Mouse (Mus musculus): Measurements from ENCODE around the gene 5730480H06Rik. TPM values are rescaled to one million over a fixed set of nuclear protein-coding genes. Genes with fewer than 3 reads are reported as not detected.

5730480H06Rik gene
- total and polyA plus RNA-seq, 3 experiments, result 6.0 to 39.5 (median 19.9) TPM

DNA sequence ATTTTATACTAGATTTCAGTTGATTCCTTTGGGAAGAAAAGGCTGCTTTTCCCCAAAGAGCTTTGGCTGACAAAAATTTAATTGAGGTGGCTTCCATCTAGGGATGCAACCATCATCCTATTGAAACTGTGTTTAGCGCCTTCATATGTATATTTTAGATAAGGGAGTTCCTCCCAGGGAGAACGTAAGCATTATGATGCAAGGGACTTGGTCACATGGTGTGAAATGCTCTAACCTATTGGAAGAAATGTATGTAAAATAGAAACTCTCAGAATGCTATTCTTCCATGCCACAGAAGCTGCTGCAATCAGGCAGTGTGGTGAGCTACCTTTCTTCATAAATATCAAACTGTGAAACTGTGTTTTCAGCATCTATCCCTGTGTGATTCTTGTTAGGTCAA lies 3.1 kb downstream of the 5730480H06Rik start:
- ATAC-seq (ENCODE audit: extremely low read depth, insufficient number of reproducible peaks, low FRiP score, poor library complexity, severe bottlenecking), result no peak
- Histone ChIP-seq H3K4me3 (ENCODE audit: low read depth, low read length) (no peak overlapping the region), H3K27me3 (ENCODE audit: insufficient read depth, low read length) (peaks cover 7% of the 10 kb centered on the region; the same call in 1 of the 2 replicates), H3K36me3 (replicated peaks) (no peaks in the 10 kb centered on the region), H3K4me1 (ENCODE audit: insufficient read depth, low read depth, low read length) (no peaks in the 10 kb centered on the region), H3K9me3 (replicated peaks) (no peaks in the 10 kb centered on the region)
- no peak for TF ChIP-seq TAL1 (conservative IDR thresholded peaks at IDR 0.05; ENCODE audit: low read depth, low read length)
- no peak for TF ChIP-seq POLR2AphosphoS5 (IDR thresholded peaks at IDR 0.05; ENCODE audit: insufficient replicate concordance, low read depth, low read length)
- TF ChIP-seq CTCF (IDR thresholded peaks at IDR 0.05; ENCODE audit: low read depth, low read length), result no peak
- TF ChIP-seq GATA2 (IDR thresholded peaks at IDR 0.05; ENCODE audit: borderline replicate concordance, low read depth, low read length), result no peak
- no peak for TF ChIP-seq GATA1 (IDR thresholded peaks at IDR 0.05; ENCODE audit: borderline replicate concordance, low read length)
- no peak for DNase-seq (ENCODE audit: low spot score)

DNA sequence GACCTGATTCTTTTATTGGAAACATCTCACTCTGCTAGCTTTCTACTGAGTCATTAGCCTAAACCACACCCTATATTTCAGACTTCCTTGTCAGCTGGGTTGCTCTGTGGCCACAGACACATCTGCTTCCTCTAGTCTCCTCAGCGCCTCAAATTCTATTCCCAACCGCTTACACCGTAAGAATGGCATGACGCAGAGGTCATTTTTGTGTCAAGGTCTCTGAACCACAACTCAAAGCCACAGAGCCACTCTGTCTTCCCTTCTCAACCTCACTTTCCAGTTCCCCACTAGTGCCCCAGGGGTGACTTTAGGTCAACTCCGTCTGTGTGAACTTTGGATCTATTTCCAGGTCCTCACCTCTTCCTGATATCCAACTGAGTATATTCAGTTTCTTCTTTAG lies 3.7 kb downstream of the 5730480H06Rik start:
- no peaks in the 10 kb centered on the region for H3K36me3 ChIP-seq (replicated peaks)
- no peak for ATAC-seq (ENCODE audit: extremely low read depth, insufficient number of reproducible peaks, low FRiP score, poor library complexity, severe bottlenecking)
- no peaks in the 10 kb centered on the region for H3K9me3 ChIP-seq (replicated peaks)
- no peak overlapping the region for H3K4me3 ChIP-seq (ENCODE audit: low read depth, low read length)
- TF ChIP-seq GATA1 (IDR thresholded peaks at IDR 0.05; ENCODE audit: borderline replicate concordance, low read length) (no peak), POLR2AphosphoS5 (IDR thresholded peaks at IDR 0.05; ENCODE audit: insufficient replicate concordance, low read depth, low read length) (no peak), TAL1 (conservative IDR thresholded peaks at IDR 0.05; ENCODE audit: low read depth, low read length) (no peak), CTCF (IDR thresholded peaks at IDR 0.05; ENCODE audit: low read depth, low read length) (no peak), GATA2 (IDR thresholded peaks at IDR 0.05; ENCODE audit: borderline replicate concordance, low read depth, low read length) (no peak)
- peaks cover 7% of the 10 kb centered on the region; the same call in 1 of the 2 replicates for H3K27me3 ChIP-seq (ENCODE audit: insufficient read depth, low read length)
- no peak for DNase-seq (ENCODE audit: low spot score)
- no peaks in the 10 kb centered on the region for H3K4me1 ChIP-seq (ENCODE audit: insufficient read depth, low read depth, low read length)

- no peaks in the 10 kb centered on the region for H3K36me3 ChIP-seq (replicated peaks)
- no peak for ATAC-seq (ENCODE audit: extremely low read depth, insufficient number of reproducible peaks, low FRiP score, poor library complexity, severe bottlenecking)
- H3K4me3 ChIP-seq (ENCODE audit: low read depth, low read length), result no peak overlapping the region
- DNase-seq (ENCODE audit: low spot score), result no peak
- no peak for TF ChIP-seq TAL1 (conservative IDR thresholded peaks at IDR 0.05; ENCODE audit: low read depth, low read length)
- TF ChIP-seq GATA2 (IDR thresholded peaks at IDR 0.05; ENCODE audit: borderline replicate concordance, low read depth, low read length), result no peak
- TF ChIP-seq POLR2AphosphoS5 (IDR thresholded peaks at IDR 0.05; ENCODE audit: insufficient replicate concordance, low read depth, low read length), result no peak
- TF ChIP-seq GATA1 (IDR thresholded peaks at IDR 0.05; ENCODE audit: borderline replicate concordance, low read length), result no peak
- TF ChIP-seq CTCF (IDR thresholded peaks at IDR 0.05; ENCODE audit: low read depth, low read length), result no peak
- H3K4me1 ChIP-seq (ENCODE audit: insufficient read depth, low read depth, low read length), result no peaks in the 10 kb centered on the region
- peaks cover 7% of the 10 kb centered on the region; the same call in 1 of the 2 replicates for H3K27me3 ChIP-seq (ENCODE audit: insufficient read depth, low read length)
- H3K9me3 ChIP-seq (replicated peaks), result no peaks in the 10 kb centered on the region
These were observed 5.7 kb downstream of the 5730480H06Rik start for GRCm38 (mm10) chr5:48333407-48333806.

GRCm38 (mm10) chr5:48333884-48334513 lies 6.2 kb downstream of the 5730480H06Rik start:
- TF ChIP-seq POLR2AphosphoS5 (IDR thresholded peaks at IDR 0.05; ENCODE audit: insufficient replicate concordance, low read depth, low read length) (no peak), TAL1 (conservative IDR thresholded peaks at IDR 0.05; ENCODE audit: low read depth, low read length) (no peak), GATA2 (IDR thresholded peaks at IDR 0.05; ENCODE audit: borderline replicate concordance, low read depth, low read length) (no peak), CTCF (IDR thresholded peaks at IDR 0.05; ENCODE audit: low read depth, low read length) (no peak), GATA1 (IDR thresholded peaks at IDR 0.05; ENCODE audit: borderline replicate concordance, low read length) (no peak)
- Histone ChIP-seq H3K27me3 (ENCODE audit: insufficient read depth, low read length) (peaks cover 7% of the 10 kb centered on the region; the same call in 1 of the 2 replicates), H3K36me3 (replicated peaks) (no peaks in the 10 kb centered on the region), H3K4me1 (ENCODE audit: insufficient read depth, low read depth, low read length) (no peaks in the 10 kb centered on the region), H3K9me3 (replicated peaks) (no peaks in the 10 kb centered on the region), H3K4me3 (ENCODE audit: low read depth, low read length) (no peak overlapping the region)
- no peak for ATAC-seq (ENCODE audit: extremely low read depth, insufficient number of reproducible peaks, low FRiP score, poor library complexity, severe bottlenecking)
- no peak for DNase-seq (ENCODE audit: low spot score)

GRCm38 (mm10) chr5:48340808-48341433 lies 13.2 kb downstream of the 5730480H06Rik start:
- ATAC-seq (ENCODE audit: extremely low read depth, insufficient number of reproducible peaks, low FRiP score, poor library complexity, severe bottlenecking), result no peak
- H3K9me3 ChIP-seq (replicated peaks), result no peaks in the 10 kb centered on the region

More at GRCm38 (mm10) chr5:48340808-48341433, 13.2 kb downstream of the 5730480H06Rik start:
- H3K27me3 ChIP-seq (ENCODE audit: insufficient read depth, low read length), result no peaks in the 10 kb centered on the region; the same call in 1 of the 2 replicates
- DNase-seq (ENCODE audit: low spot score), result no peak
- H3K4me1 ChIP-seq (ENCODE audit: insufficient read depth, low read depth, low read length), result no peaks in the 10 kb centered on the region
- TF ChIP-seq CTCF (IDR thresholded peaks at IDR 0.05; ENCODE audit: low read depth, low read length), result no peak
- TF ChIP-seq TAL1 (conservative IDR thresholded peaks at IDR 0.05; ENCODE audit: low read depth, low read length), result no peak
- no peak for TF ChIP-seq GATA2 (IDR thresholded peaks at IDR 0.05; ENCODE audit: borderline replicate concordance, low read depth, low read length)
- TF ChIP-seq POLR2AphosphoS5 (IDR thresholded peaks at IDR 0.05; ENCODE audit: insufficient replicate concordance, low read depth, low read length), result no peak
- no peak for TF ChIP-seq GATA1 (IDR thresholded peaks at IDR 0.05; ENCODE audit: borderline replicate concordance, low read length)
- H3K4me3 ChIP-seq (ENCODE audit: low read depth, low read length), result no peak overlapping the region
- no peaks in the 10 kb centered on the region for H3K36me3 ChIP-seq (replicated peaks)

Measured in G1E (cell line).